Mouse (Mus musculus) cerebellum, postnatal 4 days (tissue): Measurements from ENCODE around the gene Gse1.

ENCODE experiments used
- DNase-seq, 2 experiments: peaks; one replicate each; pipeline ENCODE4 v3.0.0; 2022; ENCODE audit warnings: low spot score in 2 of 2, mixed read lengths in 1 of 2

Gse1 gene

GRCm38 (mm10) chr8:120515214-120515613 lies 287.0 kb downstream of the Gse1 start:
- DNase-seq: no peak

- no peak for DNase-seq
Observed at GRCm38 (mm10) chr8:120515650-120516049, 287.4 kb downstream of the Gse1 start.

GRCm38 (mm10) chr8:120516182-120516755 lies 288.0 kb downstream of the Gse1 start:
- DNase-seq: peak in 1 of 2 experiments; percentile 55

GRCm38 (mm10) chr8:120517666-120518410 lies 289.6 kb downstream of the Gse1 start:
- no peak for DNase-seq

DNA sequence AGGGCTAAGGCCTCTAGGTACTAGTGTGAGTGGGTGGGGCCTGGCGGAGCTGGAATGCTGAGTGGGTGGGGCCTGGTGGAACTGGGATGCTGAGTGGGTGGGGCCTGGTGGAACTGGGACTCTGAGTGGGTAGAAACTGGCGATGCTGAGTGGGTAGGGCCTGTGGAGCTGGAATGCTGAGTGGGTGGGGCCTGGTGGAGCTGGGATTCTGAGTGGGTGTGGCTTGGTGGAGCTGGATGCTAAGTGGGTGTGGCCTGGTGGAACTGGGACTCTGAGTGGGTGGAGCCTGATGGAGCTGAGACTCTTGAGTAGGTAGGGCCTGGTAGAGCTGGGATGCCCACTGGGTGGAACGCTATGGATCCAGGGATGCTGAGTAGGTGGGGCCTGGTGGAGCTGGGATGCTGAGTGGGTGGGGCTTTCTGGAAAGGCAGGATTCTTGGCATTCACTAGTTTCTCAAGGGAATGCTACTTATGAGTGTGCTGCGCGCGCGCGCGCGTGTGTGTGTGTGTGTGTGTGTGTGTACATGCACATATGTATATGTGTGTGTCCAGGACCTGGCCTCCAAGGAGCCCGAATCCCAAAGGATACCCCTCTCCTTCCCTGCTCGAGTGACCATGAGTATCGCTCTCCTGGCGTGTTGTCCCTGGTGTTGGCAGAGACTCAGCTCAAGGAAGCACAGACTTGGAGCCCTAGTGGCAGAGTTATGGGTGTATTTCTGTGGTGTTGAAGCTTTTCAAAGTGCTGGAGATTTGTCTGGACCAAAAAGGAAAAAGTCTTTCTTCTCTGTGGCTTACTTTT lies 290.7 kb downstream of the Gse1 start:
- DNase-seq: no peak

DNA sequence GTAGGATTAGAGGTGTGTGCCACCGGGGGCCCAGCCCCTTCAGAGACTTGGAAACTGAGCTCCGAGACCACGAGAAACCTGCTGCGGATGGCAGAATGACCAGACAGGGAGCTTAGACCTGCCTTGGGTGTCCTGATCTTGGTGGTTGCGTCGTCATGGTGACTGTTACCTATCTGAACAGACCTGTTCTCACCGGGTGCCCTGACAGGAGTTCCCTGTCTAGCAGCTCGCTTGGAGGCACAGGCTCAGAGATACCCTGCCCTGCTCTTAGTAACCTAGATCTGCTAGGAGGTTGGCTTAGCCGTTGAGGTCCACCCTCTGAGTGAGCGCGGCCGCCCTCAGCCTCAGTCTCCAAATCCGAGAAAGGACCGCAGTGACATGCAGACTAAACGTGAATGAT lies 292.0 kb downstream of the Gse1 start:
- no peak for DNase-seq

GRCm38 (mm10) chr8:120520707-120521590 lies 292.7 kb downstream of the Gse1 start:
- DNase-seq: peak in 1 of 2 experiments; percentile 90

- no peak for DNase-seq
Observed at GRCm38 (mm10) chr8:120521591-120521965, 293.3 kb downstream of the Gse1 start.

GRCm38 (mm10) chr8:120523641-120524040 lies 295.4 kb downstream of the Gse1 start:
- no peak for DNase-seq

- DNase-seq: no peak
Observed at GRCm38 (mm10) chr8:120525135-120525534, 296.9 kb downstream of the Gse1 start.

DNA sequence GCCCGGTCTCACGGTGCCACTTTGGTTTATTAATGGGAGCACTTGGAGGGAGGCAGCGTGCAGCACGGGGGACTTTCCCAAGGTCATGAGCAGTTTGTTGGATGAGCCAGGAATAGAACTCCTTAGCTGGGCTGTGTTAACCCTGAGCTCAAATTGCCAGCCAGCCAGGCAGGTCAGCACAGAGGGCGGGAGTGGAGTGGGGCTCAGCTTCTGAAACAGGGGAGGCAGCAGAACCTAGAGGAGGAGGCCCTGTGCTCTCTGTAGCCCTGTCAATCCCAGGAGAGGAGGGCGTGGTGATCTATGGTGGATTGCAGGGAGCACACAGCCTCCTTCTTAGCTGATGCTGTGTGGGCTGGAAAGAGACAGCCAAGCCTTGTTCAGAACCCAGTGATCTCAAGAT lies 297.6 kb downstream of the Gse1 start:
- DNase-seq: no peak

DNA sequence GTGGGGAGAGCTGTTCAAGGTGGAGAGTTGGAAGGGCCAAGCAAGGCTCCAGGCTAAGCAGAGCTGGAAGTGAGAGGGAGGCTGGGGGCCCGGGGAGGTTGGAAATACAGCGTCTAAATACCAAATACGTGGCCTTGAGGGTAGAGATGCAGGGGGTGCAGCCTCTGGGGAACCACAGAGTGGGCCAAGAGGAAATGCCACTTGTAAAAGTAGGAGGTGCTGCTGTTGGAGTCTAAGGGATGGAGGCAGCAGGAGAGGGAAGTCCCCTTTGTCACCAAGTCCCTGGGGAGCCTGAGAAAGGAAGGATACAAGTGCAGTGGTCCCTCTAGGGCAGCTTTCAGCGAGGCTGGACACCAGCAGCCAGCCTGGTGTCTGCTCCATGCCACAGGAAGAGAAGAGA lies 298.3 kb downstream of the Gse1 start:
- DNase-seq: no peak

GRCm38 (mm10) chr8:120528332-120528731 lies 300.1 kb downstream of the Gse1 start:
- no peak for DNase-seq

- DNase-seq: no peak
Observed at GRCm38 (mm10) chr8:120529226-120529625, 301.0 kb downstream of the Gse1 start.

- DNase-seq: no peak
Observed at GRCm38 (mm10) chr8:120530954-120531656, 302.8 kb downstream of the Gse1 start.

DNA sequence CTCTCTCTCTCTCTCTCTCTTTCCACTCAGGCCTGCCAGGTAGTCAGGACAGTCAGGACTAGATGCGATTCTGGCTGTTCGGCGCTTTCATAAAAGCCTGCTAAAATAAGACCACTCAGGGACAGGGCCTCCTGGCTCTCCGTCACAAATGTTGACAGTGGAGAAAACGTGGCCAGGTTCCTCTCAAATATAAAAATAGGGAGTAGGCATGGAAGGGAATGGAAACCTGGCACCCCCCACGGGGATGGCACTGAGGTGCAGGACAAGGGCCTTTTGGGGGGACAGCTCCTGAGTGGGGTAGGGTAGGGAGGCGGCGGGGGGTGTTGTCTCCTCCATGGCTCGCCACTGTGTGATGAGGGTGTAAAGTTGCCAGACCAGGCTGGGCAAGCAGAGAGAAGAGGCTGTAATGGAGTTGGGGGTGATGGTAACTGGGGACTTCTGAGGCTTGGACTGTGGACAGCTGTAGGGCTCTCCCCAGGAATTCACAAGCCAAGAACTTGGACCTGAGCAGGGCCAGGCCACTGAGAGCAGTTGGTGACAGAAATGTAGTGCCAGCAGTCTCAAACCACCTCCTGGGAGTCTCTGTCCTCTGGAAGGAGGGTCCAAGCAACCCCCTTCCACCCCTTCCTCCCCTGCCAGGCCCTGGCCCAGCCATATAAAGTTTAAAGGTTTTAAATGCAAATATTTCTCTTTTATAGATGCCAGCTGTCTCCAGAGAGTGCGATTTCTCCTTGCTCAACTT lies 303.7 kb downstream of the Gse1 start:
- DNase-seq: no peak

GRCm38 (mm10) chr8:120532517-120533215 lies 304.4 kb downstream of the Gse1 start:
- DNase-seq: no peak

DNA sequence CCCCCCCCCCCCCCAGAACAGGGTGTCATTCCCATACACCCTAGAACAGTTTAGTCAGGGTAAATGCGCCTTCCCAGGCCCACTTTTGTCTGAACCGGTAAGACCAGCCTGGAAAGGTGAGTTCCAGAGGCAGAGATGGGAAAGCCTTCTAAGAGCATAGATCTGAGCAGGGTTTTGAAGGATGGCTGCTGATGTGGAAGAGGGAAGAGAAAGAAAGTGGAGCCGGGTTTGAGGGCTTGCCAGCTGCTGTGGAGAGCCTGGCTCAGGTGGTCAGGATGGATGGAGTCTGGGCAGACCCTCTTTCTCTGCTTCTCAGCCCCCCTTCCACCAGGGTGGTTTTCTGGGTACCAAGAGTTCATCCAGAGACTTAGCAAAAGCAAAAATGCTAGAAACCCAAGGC lies 305.1 kb downstream of the Gse1 start:
- DNase-seq: no peak

- no peak for DNase-seq
Observed at GRCm38 (mm10) chr8:120534080-120534479, 305.8 kb downstream of the Gse1 start.
